Mouse (Mus musculus) heart, postnatal 0 days (tissue): ENCODE measurements at regions not wholly inside any gene's neighbourhood (a gene's known extent, or its start where the extent isn't known, plus 50 kb on each side); places are given as distances from the start of the nearest gene placed in this dataset.

Experiments
- ATAC-seq: fragments of 200-750 bp; cut with Nextera tagmentation; 2 replicates; pipeline ENCODE4 v1.8.0; 2017; ENCODE audit warnings: low read depth, moderate number of reproducible peaks, moderate library complexity; ENCODE audit not compliant: insufficient read depth
- DNase-seq: peaks from one replicate; pipeline ENCODE4 v3.0.0-alpha.2; 2016; ENCODE audit warnings: low spot score
- H3K27ac ChIP-seq: fragments of 300-500 bp; sonication (generic); 2 replicates; pipeline ENCODE4 v1.5.1; 2014; ENCODE audit warnings: low read depth, mild to moderate bottlenecking
- H3K27me3 ChIP-seq: fragments of 300-500 bp; sonication (generic); 2 replicates; pipeline ENCODE4 v1.6.1; 2014; ENCODE audit warnings: low read length, mixed read lengths; ENCODE audit not compliant: control insufficient read depth, insufficient read depth
- H3K36me3 ChIP-seq: fragments of 300-500 bp; sonication (generic); replicated peaks from 2 replicates; pipeline ENCODE4 v1.6.1; 2014; ENCODE audit warnings: low read length, mixed read lengths; ENCODE audit not compliant: control insufficient read depth, insufficient read depth
- H3K4me1 ChIP-seq: fragments of 300-500 bp; sonication (generic); 2 replicates; pipeline ENCODE4 v1.6.1; 2014; ENCODE audit warnings: antibody characterized with exemption; ENCODE audit not compliant: control insufficient read depth, insufficient read depth
- H3K4me2 ChIP-seq: fragments of 300-500 bp; sonication (generic); 2 replicates; pipeline ENCODE4 v1.6.1; 2014; ENCODE audit warnings: low read depth, mild to moderate bottlenecking, low read length, moderate library complexity
- H3K4me3 ChIP-seq: fragments of 300-500 bp; sonication (generic); 2 replicates; pipeline ENCODE4 v1.5.1; 2014; ENCODE audit warnings: low read depth, low read length
- H3K9ac ChIP-seq: fragments of 300-500 bp; sonication (generic); replicated peaks from 2 replicates; pipeline ENCODE4 v1.6.1; 2014; ENCODE audit warnings: low read depth, low read length, mixed read lengths
- H3K9me3 ChIP-seq: fragments of 300-500 bp; sonication (generic); replicated peaks from 2 replicates; pipeline ENCODE4 v1.6.1; 2016; ENCODE audit warnings: low read length; ENCODE audit not compliant: control insufficient read depth
- CTCF ChIP-seq: IDR thresholded peaks from 2 replicates; pipeline ENCODE4 v1.5.1; 2016; ENCODE audit warnings: antibody characterized with exemption, control low read depth, low read depth
- EP300 ChIP-seq: IDR thresholded peaks from 2 replicates; pipeline ENCODE4 v1.6.1; 2016; ENCODE audit warnings: antibody characterized with exemption, low read depth
- WGBS: fragments of 180-500 bp; shearing (Covaris S2); extraction: QIAGEN DNeasy Blood & Tissue Kit; methylation state at CpG from one replicate; pipeline ENCODE4 v1.1.7; 2014; 5-methylcytosine and 5-hydroxymethylcytosine counted together

- WGBS, result 76% methylated on average over 2 of the region's 2 CpGs
- no peak for DNase-seq
- no peaks in the 10 kb centered on the region for H3K27me3 ChIP-seq
- no peak overlapping the region for H3K4me2 ChIP-seq
- no peaks in the 10 kb centered on the region for H3K4me1 ChIP-seq
- no peak overlapping the region for H3K4me3 ChIP-seq
- H3K9me3 ChIP-seq, result no peaks in the 10 kb centered on the region
- no peaks in the 10 kb centered on the region for H3K36me3 ChIP-seq
- no peak overlapping the region for H3K9ac ChIP-seq
- TF ChIP-seq CTCF (no peak), EP300 (no peak)
- ATAC-seq, result no peak
- H3K27ac ChIP-seq, result no peak overlapping the region
Measured at GRCm38 (mm10) chr10:87639339-87639738, 117.7 kb downstream of the Pah start.

DNA sequence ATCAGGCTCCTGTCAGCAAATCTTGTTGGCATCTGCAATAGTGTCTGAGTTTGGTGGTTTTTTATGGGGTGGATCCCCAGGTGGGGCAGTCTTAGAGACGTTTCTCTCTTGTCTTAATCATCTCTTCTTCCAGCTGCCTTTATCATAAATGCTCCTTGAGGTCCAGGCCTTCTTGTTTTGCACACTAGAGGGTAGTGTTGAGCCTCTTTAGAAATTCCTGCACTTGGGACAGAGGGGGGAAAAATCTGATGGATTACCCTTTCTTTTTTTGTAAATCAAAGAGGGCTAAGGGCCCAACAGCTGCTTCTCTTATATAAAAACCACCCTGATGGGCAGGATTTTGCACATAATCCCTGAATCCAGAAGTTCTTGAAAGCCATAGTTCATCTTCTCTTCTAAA, 127.5 kb downstream of the Pah start:
- no peaks in the 10 kb centered on the region for H3K9me3 ChIP-seq
- ATAC-seq (no peak; the same call in 1 of the 2 replicates), DNase-seq (peak; percentile 33)
- no peak overlapping the region for H3K9ac ChIP-seq
- no peaks in the 10 kb centered on the region for H3K36me3 ChIP-seq
- WGBS, result 0% methylated on average over 1 of the region's 1 CpGs
- H3K27me3 ChIP-seq, result no peaks in the 10 kb centered on the region
- H3K27ac ChIP-seq, result no peak overlapping the region
- H3K4me2 ChIP-seq, result no peak overlapping the region
- H3K4me1 ChIP-seq, result no peaks in the 10 kb centered on the region
- TF ChIP-seq EP300 (no peak), CTCF (peak; percentile 66)
- no peak overlapping the region for H3K4me3 ChIP-seq

- no peak overlapping the region for H3K27ac ChIP-seq
- no peak overlapping the region for H3K4me3 ChIP-seq
- DNase-seq, result no peak
- no peak for ATAC-seq
- H3K4me2 ChIP-seq, result no peak overlapping the region
- no peak for TF ChIP-seq EP300
- TF ChIP-seq CTCF, result no peak
- H3K36me3 ChIP-seq, result no peaks in the 10 kb centered on the region
- H3K4me1 ChIP-seq, result no peaks in the 10 kb centered on the region
- 80% methylated on average over 8 of the region's 8 CpGs for WGBS
- H3K27me3 ChIP-seq, result no peaks in the 10 kb centered on the region
- H3K9ac ChIP-seq, result no peak overlapping the region
- no peaks in the 10 kb centered on the region for H3K9me3 ChIP-seq
Measured at GRCm38 (mm10) chr10:87652139-87652740, 130.6 kb downstream of the Pah start.

GRCm38 (mm10) chr10:87654112-87654511, 132.5 kb downstream of the Pah start:
- no peak for TF ChIP-seq CTCF
- no peak for TF ChIP-seq EP300

GRCm38 (mm10) chr10:87666020-87666718, 144.6 kb downstream of the Pah start:
- H3K9me3 ChIP-seq, result no peaks in the 10 kb centered on the region
- no peaks in the 10 kb centered on the region for H3K27me3 ChIP-seq
- no peak overlapping the region for H3K4me2 ChIP-seq
- 75% methylated on average over 9 of the region's 9 CpGs for WGBS
- no peak overlapping the region for H3K4me3 ChIP-seq
- no peak overlapping the region for H3K9ac ChIP-seq
- ATAC-seq (no peak), DNase-seq (no peak)
- H3K27ac ChIP-seq, result no peak overlapping the region
- H3K4me1 ChIP-seq, result no peaks in the 10 kb centered on the region
- TF ChIP-seq EP300 (no peak), CTCF (no peak)
- no peaks in the 10 kb centered on the region for H3K36me3 ChIP-seq

More at GRCm38 (mm10) chr10:87654112-87654511, 132.5 kb downstream of the Pah start:
- H3K4me3 ChIP-seq, result no peak overlapping the region
- H3K27ac ChIP-seq, result no peak overlapping the region
- H3K9ac ChIP-seq, result no peak overlapping the region
- no peaks in the 10 kb centered on the region for H3K9me3 ChIP-seq
- no peaks in the 10 kb centered on the region for H3K27me3 ChIP-seq
- no peak overlapping the region for H3K4me2 ChIP-seq
- no peak for DNase-seq
- 68% methylated on average over 4 of the region's 4 CpGs for WGBS
- H3K4me1 ChIP-seq, result no peaks in the 10 kb centered on the region
- no peak for ATAC-seq
- H3K36me3 ChIP-seq, result no peaks in the 10 kb centered on the region
